Mouse (Mus musculus) layer of hippocampus, adult 9-11 months (tissue): ENCODE measurements around the gene Cdkn1b.

Experiments
- DNase-seq: peaks from one replicate; pipeline ENCODE4 v3.0.0; 2022

Gene Cdkn1b

DNA sequence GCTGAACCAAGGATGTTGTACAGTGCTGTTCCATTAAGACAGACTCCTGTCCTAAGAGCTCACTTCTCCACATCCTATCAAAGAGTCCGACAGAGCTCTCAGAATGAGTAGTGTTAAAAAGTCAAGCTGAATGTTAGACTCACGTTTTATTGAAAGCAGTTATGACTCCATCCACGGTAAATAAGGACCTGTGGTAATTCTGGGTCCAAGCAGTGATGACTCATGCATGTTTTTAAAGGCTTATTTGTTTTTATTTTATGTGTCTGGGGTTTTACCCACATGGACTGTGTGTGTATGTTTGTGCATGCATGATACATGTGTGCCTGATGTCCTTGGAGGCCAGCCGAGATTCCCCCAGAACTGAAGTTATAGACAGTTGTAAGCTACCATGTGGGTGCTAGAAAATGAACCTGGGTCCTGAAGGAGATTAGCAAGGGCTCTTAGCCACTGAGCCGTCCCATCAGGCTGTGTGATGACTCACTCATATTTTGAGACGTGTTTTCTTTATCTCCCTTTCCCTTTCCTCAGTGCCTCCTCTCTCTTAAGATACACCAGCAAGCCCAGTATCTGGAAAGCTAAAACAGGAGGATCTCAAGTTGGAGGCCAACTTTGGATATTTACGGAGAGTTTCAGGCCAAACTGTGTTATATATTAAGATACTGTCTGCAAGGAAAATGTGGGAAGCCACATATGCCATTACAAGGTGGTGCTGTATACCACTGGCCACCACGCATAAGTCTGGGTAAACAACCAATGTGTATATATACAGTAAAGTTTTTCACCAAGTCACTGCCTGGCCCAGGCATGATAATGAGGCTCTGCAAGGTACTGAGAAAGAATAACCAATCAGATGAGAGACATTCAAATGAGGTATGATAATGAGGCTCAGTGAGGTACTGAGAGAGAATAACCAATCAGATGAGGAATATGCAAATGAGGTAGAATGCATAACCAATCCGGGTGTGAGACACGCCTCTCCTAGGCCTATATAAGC, 16.0 kb upstream of the Cdkn1b start:
- no peak for DNase-seq

DNA sequence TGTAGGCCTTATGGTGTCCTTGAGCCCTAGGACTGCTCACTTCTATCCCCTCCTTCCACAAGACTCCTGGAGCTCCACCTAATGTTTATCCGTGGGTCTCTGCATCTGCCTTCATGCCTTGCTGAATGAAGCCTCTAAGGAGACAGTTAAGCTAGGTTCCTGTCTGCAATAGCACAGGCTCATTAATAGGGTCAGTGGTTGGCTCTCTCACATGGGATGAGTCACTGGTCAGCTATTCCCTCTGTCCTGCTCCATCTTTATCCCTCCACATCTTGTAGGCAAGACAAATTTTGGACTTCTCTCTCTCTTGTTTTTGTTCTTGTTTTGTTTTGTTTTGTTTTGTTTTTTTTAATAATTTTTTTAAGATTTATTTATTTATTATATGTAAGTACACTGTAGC, 14.4 kb upstream of the Cdkn1b start:
- no peak for DNase-seq

DNA sequence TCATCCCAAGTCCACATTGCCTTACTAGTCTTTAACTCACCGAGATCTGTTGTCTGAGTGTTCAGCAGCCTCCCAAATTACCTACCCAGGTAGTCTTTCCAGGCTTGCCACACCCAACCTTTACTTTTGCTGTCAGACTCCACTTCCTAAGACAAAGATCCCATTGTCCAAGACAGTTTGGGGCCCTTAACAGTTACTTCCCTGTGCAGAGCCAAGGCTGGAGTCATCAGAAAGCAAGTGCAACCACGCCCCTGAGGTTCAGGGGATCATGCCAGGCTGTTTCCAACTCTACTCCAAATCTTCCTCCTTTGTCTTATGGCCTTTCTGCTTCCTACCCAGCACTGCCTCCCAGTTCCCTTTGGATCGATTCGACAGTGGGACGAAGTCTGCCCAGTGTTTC, 5.7 kb upstream of the Cdkn1b start:
- DNase-seq: no peak

DNA sequence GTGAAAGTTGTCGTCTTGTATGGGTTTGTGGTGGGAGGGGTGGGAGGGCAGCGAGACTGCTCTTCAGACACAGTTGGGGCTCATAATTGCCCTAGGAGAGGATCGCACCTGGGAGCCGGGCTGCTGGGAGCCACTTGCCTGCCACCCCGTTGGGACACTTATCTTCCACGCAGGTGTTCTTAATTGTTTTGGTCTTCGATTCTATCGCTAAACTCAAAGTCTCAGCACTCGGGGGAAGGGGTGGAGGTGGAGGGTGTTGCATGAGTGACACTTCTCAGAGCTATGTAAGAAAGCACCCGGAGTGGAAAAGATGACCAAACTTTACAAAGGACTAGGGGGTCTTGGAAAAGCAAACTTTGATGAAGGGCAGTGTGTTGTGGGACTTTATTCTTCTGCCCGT, 3.6 kb upstream of the Cdkn1b start:
- DNase-seq: no peak

DNA sequence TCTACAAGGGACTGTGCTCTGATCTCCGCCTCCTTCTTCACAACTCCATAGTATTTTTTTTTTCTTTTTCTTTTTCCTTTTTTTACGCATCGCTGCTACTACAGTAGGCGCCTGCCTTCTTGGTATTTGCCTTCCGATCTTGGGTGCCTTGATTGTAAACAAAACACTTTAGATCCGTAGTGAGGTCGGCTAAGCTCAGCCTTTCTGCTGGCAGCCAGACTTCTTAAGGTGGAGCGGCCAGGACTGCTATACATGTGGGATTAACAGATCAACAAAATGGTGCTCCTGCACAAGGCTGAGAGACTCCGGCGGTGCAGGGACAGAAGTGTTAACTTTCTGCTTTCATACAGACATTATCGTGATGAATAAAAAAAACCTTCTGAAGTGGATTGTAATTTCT, 3.1 kb upstream of the Cdkn1b start:
- no peak for DNase-seq

DNA sequence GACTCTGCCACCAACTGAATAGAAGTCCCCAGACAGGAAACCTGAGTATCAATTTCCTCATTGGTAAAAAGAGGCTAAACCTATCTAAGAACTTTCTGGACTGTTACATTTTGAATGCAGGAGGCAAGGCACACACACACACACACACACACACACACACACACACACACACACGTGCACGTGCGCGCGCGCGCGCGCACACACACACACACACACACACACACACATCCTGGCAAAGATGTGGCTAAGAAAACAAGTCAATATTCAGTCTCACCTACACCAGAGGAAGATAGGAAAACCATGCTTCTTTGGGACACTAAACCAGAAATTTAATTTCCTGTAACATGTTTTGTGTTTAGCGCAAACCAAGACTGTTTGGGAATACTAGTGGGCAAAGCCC, 1.4 kb upstream of the Cdkn1b start:
- DNase-seq: no peak

DNA sequence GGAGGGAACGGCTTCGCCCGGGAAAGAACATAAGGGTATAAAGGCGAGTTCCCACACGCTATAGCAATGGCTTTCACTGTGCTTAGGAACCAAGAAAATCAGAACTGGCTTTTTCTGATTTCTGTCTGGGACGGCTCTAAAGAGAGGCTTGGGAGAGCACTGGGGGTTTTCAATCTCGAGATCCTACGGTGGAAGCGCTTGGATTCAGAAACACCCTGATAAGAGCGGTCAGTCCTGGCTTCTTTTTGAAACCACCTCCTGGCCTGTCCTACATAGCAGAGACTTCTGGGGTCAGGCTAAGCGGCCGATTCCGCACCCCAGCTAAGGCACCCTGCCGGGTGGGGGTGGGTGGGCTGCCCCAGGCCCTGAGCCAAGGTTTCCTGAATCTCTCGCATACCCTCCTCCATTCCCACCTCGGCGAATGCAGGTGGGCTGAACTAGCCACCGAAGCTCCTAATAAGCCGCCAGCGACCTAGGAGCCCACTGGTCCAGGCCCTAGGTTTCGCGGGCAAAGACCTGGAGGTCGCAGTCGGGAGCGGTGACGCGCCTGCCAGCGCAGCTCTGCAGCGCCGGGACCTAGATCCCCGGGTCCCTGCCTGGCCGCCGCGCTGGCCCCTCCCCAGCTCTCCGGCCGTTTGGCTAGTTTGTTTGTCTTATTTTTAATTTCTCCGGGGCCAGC, 551 bp upstream of the Cdkn1b start:
- DNase-seq: no peak

DNA sequence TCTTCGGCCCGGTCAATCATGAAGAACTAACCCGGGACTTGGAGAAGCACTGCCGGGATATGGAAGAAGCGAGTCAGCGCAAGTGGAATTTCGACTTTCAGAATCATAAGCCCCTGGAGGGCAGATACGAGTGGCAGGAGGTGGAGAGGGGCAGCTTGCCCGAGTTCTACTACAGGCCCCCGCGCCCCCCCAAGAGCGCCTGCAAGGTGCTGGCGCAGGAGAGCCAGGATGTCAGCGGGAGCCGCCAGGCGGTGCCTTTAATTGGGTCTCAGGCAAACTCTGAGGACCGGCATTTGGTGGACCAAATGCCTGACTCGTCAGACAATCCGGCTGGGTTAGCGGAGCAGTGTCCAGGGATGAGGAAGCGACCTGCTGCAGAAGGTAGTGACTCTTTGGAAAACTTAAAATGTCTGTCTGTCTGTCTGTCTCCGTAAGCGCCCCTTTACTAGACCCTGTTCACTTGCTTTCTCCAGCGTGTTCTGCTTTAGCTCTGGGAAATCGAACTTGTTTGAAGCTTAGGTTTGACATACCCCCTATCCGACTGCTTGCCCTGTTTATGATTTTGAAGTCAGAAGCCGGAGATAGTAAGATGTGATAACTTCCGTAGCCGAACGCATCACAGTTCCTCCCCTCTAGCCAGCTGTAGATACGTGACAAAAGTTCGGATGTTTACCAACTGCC, 953 bp downstream of the Cdkn1b start:
- DNase-seq: no peak

DNA sequence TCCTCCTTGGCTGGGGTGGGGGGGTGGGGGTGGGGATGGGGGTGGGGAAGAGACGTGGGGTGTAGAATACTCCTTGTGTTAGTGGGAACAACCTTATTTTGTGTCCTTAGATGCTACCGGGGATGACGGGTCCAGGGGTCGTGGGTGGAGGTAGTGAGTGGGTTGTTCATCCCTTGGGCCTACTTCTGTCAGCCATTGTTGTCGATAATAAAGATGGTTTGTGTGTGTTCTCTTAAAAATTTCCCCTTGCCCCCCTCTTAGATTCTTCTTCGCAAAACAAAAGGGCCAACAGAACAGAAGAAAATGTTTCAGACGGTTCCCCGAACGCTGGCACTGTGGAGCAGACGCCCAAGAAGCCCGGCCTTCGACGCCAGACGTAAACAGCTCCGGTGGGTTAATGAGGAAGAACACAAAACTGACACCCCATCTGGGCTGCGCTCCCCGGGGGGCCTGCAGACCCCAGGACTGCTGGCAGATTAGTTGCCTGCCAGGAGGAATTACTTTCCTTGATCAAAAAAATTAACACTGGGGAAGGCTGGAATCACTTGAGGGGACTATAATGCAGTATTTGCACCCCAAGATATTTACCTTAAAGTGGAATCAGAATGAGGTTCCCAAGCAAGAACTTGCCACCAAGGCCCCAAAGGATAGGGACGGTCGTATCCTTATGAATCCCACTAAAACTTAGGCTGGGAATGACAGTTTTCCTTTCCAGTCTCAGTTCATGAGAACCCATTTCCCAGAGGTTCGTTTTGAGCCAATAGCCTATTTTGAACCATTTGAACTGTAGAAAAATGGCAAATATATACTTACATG, 1.7 kb downstream of the Cdkn1b start:
- DNase-seq: no peak

DNA sequence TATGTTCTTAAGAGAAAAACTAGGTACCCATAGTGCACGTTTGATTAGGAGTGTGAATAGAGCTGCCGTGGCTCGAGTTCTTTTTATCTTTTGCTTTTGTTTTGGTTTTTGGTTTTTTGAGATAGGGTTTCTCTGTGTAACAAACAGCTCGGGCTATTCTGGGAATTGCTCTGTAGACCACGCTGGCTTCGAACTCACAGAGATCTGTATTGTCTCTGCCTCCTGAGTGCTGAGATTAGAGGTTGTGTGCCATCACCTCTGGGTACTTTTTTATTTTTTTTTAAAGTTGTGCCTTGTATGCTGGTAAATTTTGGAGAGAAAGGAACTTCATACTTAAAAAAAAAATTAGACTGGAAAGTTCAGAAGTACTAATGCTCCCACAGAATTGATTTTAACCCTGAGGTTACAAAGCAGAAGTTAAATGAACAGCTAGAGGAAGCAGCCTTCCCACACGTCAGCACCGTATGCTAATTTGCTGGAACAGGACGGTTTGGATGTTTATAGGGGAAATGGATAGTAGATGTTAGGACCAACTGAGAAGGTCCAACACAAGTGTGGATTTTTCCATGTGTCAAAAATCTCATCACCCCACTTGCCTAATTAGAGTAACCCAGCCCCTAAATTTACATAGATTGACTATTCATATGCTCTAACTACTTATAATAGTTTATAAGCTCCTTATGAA, 2.5 kb downstream of the Cdkn1b start:
- no peak for DNase-seq

DNA sequence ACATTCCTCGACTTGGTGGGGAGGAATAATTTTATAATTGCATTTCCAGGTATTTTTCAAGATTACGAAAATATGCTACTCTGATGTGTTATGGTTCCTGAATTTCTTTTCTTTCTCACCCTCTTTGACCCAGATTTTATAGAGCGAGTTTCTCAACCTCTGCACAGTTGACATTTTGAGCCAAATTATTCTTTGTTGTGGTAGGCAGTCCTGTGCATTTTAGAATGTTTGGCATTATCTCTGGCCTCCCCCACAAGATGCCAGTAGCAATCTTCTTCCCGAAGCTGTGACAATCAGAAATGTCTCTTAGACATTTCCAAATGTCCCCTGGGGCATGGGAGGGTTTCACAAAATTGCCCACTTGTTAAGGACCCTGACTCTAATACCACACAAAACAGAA, 3.5 kb downstream of the Cdkn1b start:
- no peak for DNase-seq

DNA sequence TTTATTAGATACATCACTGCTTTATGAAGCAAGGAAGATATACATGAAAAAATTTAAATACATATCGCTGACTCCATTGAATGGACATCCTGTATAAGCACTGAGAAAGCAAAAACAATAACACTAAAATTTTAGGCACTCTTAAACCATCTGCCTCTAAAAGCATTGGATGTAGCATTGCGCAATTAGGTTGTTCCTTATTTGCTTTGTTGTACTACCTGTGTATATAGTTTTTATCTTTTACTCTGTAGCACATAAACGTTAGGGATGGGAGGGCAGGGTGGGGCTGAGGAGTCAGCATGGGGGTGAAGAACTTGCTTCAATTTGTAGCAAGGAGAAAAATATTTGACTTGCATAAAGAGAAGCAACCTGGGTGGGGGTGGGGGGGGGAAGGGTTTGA, 4.1 kb downstream of the Cdkn1b start:
- DNase-seq: no peak

DNA sequence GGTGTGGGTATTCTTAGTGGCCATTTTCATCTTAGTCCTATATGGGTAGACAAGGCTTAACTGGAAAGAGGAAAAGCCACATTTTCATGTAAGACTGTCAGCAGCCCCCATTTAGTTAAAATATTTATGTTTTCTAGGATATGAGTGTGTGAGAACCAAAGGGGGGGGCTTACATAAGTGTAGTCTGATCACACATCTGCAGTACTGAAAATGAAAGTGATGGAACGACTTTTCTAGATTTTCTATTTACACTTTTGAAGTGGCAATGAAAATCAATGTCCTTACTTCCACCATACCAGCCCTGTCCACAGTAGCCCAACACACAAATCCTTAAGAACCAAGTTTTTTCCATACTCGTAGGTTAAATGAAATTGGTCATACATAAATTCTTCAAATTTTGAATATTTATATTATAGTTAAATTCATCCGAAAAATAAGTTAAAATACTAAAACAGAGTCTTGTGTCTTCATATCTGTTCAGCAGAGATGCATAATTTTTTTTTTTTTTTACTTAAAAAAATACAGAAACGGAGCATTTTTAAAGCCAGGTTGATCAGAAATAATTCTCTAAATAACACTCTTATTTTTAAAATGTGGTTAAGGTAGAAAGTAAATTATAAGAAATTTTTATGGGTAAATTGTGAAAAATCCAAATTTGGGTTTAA, 5.6 kb downstream of the Cdkn1b start:
- no peak for DNase-seq

DNA sequence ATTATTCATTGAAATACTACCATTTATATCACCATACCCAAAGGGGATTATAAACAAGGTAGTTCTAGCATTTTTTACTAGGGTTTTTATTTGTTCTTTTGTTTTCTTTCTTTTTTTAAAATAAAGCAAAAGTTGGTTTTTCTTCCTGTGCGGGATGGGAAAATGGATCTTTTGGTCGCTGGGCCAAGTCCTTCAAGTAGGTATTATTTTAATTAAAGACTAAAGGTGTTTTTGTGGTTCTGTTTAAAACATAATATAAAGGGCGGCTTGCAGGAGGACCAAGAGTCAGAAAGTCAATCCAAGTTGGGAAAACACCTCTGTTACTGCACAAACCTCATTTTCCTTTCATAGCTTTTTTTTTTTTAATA, 6.1 kb downstream of the Cdkn1b start:
- no peak for DNase-seq

DNA sequence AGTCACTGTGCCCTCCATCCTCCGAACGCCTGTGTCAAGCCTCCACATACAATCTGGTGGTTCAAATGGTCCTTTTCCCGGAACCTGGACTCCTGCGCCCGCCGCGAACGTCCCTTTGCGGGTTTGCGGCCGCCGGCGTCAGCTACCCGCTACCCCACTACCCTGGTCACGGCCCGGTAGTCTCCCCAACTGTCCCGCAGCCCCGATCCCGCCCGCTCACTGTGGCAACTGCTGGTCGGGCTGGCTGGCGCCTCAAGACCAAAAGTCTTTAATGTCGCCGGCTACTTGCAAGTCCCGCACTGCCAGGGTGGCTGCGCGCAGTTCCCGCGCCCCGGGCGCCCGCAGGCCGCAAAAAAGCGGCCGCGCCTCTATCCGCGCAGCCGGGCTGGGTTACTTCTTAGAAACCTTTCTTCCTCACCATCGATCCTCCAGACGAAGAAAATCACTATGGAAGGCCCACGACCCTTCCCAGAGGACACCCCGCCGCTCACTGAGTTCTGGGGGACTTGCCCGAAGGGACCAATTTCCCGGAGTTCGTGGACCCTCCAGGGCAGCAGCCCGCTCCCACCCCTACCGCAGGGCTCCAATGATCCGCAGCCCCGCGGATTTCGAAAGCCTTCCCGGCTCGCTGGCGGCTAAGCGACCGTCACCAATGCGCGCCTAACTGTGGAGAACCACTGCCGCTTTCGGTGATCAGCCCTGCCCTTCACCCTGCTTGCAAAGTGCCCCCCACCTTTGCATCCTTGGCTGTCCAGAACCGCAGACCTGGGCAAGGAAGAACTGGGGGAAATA, 6.8 kb downstream of the Cdkn1b start:
- no peak for DNase-seq

DNA sequence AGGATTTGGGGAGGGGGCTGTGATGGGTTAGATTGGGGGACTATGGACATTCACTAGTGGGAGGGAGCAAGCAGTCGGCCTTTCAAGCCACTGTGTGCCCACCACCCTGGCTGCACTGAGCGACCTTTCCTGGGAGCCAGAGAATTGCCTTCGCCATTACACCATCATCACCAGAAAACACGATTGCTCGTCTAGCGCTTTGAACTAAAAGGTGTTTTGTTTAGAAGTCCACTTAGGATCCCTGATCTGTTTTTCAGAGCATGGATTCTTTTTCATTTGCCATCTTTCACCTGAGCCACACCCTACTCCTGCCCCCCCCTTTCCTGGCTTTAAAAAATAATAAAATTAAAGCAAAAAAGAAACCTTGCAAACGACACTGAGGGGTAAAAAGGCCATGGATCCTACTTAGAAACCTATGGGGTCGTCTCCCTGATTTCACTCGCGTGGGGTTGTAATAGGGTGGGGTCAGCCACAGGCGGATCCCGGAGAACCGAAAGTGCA, 7.4 kb downstream of the Cdkn1b start:
- DNase-seq: no peak

DNA sequence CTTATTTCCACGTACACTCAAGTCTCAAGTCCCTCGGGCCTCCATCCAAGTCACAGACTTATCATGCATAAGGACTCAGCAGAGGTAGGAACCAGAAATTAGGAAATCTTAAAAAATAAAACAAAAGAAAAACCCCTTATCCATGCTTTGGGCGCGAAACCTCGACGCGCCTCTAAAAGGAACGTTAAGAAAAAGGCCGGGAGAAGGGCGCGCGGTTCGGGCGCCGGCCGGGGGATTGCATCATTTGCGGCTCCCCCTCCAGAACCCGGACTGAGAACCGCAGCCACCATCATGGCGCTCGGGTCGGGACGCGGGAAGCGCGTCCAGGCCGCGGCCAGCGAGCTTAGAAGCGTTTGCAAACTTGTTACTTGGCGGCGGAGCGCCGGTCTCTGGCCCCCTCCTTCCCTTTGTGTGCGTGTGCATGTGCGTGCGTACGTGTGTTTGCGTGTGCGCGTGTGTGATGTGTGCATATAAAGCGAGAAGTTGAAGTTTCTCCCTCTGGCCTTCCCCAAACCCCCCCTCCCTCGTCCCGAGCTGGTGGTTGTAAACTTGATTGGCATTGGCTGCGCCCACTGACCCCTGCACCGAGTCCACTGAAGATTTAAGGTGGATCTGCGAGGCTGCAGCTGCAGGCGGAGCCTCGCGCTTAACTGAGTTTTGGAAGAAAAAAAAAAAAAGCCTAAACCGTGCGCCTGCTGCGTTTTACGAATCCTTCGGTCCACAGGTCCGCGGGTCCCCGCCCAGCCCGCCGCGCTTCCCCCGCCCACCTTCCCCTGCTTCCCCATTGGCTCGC, 8.1 kb downstream of the Cdkn1b start:
- DNase-seq: peak; percentile 71

DNA sequence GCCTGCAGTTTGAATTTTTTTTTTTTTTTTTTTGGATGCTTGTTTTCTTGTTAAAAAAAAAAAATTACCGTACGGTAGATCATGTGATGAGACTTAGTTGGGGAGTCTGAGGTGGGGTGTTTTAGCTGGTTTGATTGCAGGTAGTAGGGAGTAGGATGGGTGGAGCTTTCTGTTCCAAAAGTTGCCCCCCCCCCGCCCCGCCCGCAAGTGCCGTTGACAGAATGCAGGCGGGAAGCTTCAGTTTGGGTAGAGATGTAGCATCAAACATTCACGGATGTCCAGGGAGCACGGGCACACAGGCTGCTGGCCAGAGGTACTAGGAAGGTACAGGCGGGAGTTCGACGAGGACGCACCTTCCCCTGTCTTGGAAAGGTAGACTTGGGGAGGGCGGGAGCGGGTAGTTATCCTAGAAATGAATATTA, 8.7 kb downstream of the Cdkn1b start:
- DNase-seq: no peak

DNA sequence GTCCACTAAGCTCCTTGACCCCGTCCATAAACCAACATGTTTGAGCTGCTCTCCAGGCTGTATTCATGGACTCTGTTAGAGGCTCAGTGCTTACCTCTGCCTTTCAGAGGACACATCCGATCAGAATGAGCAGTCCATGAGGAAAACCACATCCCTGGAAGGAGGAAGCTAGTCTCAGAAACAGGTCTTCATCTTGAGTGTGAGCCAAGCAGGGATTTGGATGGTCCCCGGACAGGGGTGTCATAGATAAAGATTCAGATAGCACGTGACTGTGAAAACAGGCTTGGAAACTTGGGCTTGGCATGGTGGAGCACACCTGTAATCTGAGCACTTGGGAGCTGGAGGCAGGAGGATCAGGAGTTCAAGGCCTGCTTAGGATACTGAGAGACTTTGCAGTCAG, 9.7 kb downstream of the Cdkn1b start:
- DNase-seq: no peak

DNA sequence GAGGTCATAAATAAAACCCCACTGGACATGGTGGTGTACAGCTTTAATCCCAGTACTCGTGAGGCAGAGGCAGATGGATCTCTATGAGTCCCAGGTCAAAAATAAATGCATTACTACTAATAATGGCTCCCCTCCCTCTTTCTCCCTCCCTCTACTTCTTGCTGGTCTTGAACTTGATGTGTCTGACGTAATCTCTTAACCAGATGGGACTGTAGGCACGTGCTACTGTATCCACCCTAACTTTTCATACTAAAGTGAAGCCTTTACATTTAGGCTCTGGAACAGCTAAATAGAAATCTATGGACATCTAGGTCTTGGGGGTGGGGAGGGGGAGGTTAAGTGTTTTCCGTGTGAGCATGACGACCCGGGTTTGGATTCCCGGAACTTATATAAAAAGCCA, 10.2 kb downstream of the Cdkn1b start:
- no peak for DNase-seq
